Mouse (Mus musculus): ENCODE data around the gene Tmem108. TPM values are rescaled to one million over a fixed set of nuclear protein-coding genes. Genes with fewer than 3 reads are reported as not detected.
A peak's percentile ranks its signal among the peaks of the same experiment; 100 is the strongest.

Tmem108 gene
- polyA plus RNA-seq, 1 experiment: 0.01 TPM

GRCm38 (mm10) chr9:103434116-103434515 is 327.5 kb downstream of the Tmem108 start:
- Histone ChIP-seq H3K36me3 (ENCODE audit: control insufficient read depth, insufficient read depth) (no peaks in the 10 kb centered on the region), H3K79me2 (ENCODE audit: control insufficient read depth, insufficient read depth) (no peaks in the 10 kb centered on the region), H3K27me3 (ENCODE audit: control insufficient read depth, insufficient read depth, insufficient read length) (no peaks in the 10 kb centered on the region), H3K79me3 (ENCODE audit: low read depth) (no peaks in the 10 kb centered on the region), H3K4me3 (ENCODE audit: insufficient read depth, poor library complexity, severe bottlenecking) (no peak overlapping the region), H3ac (ENCODE audit: control insufficient read depth, insufficient read length, low read depth) (no peak overlapping the region)
- TF ChIP-seq FOSL1 (IDR thresholded peaks at IDR 0.05; ENCODE audit: insufficient read depth, low read length, poor library complexity, severe bottlenecking) (peak; percentile 42), MYOD1 (IDR thresholded peaks at IDR 0.05; ENCODE audit: control insufficient read depth, insufficient read length, low read depth) (peak; percentile 54), USF1 (IDR thresholded peaks at IDR 0.05; ENCODE audit: low read depth) (peak; percentile 79), CEBPB (IDR thresholded peaks at IDR 0.05; ENCODE audit: low read depth) (no peak), MAX (IDR thresholded peaks at IDR 0.05) (peak; percentile 96), MYOG (IDR thresholded peaks at IDR 0.05; ENCODE audit: control insufficient read depth, extremely low read depth, insufficient read length) (no peak), CTCF (IDR thresholded peaks at IDR 0.05; ENCODE audit: control insufficient read depth, insufficient read depth, insufficient read length) (peak; percentile 59)

Other genes starting within 250 kb of the Tmem108 start
- gene Nphp3, start 240.7 kb upstream of the Tmem108 start, polyA plus RNA-seq (2012; fragmentation: generic; extraction: Trizol): 1.2 TPM

Data from C2C12 (cell line).